Mouse (Mus musculus): ENCODE measurements at regions not wholly inside any gene's neighbourhood (a gene's known extent, or its start where the extent isn't known, plus 50 kb on each side); places are given as distances from the start of the nearest gene placed in this dataset.

DNA sequence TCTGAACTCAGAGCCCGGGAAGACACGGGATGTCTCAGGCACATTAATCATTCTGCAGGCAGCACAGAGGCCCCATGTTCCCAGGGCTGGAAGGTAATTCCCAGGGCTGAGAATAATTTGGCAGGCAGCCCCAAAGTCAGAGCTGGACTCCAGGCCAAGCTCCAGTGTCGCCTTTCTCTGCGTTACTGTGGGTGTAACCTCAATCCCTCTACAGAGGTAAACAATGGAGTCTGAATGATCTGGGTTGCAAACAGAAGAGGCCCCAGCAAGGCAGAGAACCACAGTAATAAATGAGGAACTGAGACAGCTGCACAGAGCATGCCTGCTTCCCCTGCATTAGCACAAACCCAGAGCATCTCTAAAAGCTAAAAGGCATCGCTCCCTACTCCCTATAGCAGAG lies 184.8 kb downstream of the H2al1j start:
- 20% methylated on average over 5 of the region's 5 CpGs for WGBS
- no peak overlapping the region for H3K27ac ChIP-seq (ENCODE audit: insufficient read depth, low read depth, low read length)
- H3K36me3 ChIP-seq (ENCODE audit: control insufficient read depth, insufficient read depth, low read length), result no peaks in the 10 kb centered on the region
- no peaks in the 10 kb centered on the region for H3K27me3 ChIP-seq (replicated peaks; ENCODE audit: control insufficient read depth, insufficient read depth, low read length)
- peak; percentile 63 for DNase-seq
- no peaks in the 10 kb centered on the region for H3K4me1 ChIP-seq (ENCODE audit: control insufficient read depth, insufficient read depth, low read length)
- TF ChIP-seq POLR2A (IDR thresholded peaks at IDR 0.05; ENCODE audit: low read depth, low read length) (no peak), CTCF (conservative IDR thresholded peaks at IDR 0.05; ENCODE audit: insufficient read depth, insufficient read length, low read depth, low read length) (no peak)
- no peak overlapping the region for H3K4me3 ChIP-seq (ENCODE audit: insufficient read depth, low read depth, low read length)

- Histone ChIP-seq H3K27me3 (replicated peaks; ENCODE audit: control insufficient read depth, insufficient read depth, low read length) (no peaks in the 10 kb centered on the region), H3K4me3 (ENCODE audit: insufficient read depth, low read depth, low read length) (no peak overlapping the region), H3K4me1 (ENCODE audit: control insufficient read depth, insufficient read depth, low read length) (no peaks in the 10 kb centered on the region), H3K36me3 (ENCODE audit: control insufficient read depth, insufficient read depth, low read length) (no peaks in the 10 kb centered on the region), H3K27ac (ENCODE audit: insufficient read depth, low read depth, low read length) (peak overlapping the region; percentile 56)
- TF ChIP-seq CTCF (conservative IDR thresholded peaks at IDR 0.05; ENCODE audit: insufficient read depth, insufficient read length, low read depth, low read length) (no peak), POLR2A (IDR thresholded peaks at IDR 0.05; ENCODE audit: low read depth, low read length) (no peak)
- WGBS, result 60% methylated on average over 4 of the region's 4 CpGs
- DNase-seq, result peak; percentile 52
Observed at GRCm38 (mm10) chrX:11512928-11513327, 185.3 kb downstream of the H2al1j start.

DNA sequence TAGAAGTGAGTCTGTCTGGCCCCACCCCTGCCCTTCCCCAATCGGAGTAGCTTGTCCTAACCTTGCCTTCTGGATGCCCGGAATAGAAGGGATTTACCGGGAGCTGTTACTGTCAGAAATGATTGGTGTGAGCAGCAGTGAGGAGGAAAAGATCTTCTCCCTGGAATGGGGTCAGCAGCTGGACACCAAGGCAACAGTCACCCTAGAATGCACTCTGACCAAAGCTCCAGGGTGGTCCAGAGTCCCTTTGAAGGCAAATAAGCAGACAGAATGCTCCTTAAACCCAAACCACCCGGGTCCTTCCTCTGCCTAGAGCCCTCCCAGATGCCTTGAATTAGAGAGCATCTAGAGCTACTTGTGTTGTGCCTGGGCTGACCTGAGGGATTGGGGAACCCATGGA lies 196.2 kb downstream of the H2al1j start:
- 18% methylated on average over 4 of the region's 4 CpGs for WGBS
- H3K4me3 ChIP-seq (ENCODE audit: insufficient read depth, low read depth, low read length), result no peak overlapping the region
- H3K4me1 ChIP-seq (ENCODE audit: control insufficient read depth, insufficient read depth, low read length), result no peaks in the 10 kb centered on the region
- no peaks in the 10 kb centered on the region; the same call in 1 of the 2 replicates for H3K27me3 ChIP-seq (replicated peaks; ENCODE audit: control insufficient read depth, insufficient read depth, low read length)
- no peaks in the 10 kb centered on the region for H3K36me3 ChIP-seq (ENCODE audit: control insufficient read depth, insufficient read depth, low read length)
- no peak overlapping the region for H3K27ac ChIP-seq (ENCODE audit: insufficient read depth, low read depth, low read length)
- no peak for TF ChIP-seq POLR2A (IDR thresholded peaks at IDR 0.05; ENCODE audit: low read depth, low read length)
- no peak for TF ChIP-seq CTCF (conservative IDR thresholded peaks at IDR 0.05; ENCODE audit: insufficient read depth, insufficient read length, low read depth, low read length)
- DNase-seq, result no peak

- no peak overlapping the region for H3K27ac ChIP-seq (ENCODE audit: insufficient read depth, low read depth, low read length)
- TF ChIP-seq POLR2A (IDR thresholded peaks at IDR 0.05; ENCODE audit: low read depth, low read length), result no peak
- TF ChIP-seq CTCF (conservative IDR thresholded peaks at IDR 0.05; ENCODE audit: insufficient read depth, insufficient read length, low read depth, low read length), result no peak
- H3K4me3 ChIP-seq (ENCODE audit: insufficient read depth, low read depth, low read length), result no peak overlapping the region
- 17% methylated on average over 8 of the region's 8 CpGs for WGBS
- no peaks in the 10 kb centered on the region for H3K4me1 ChIP-seq (ENCODE audit: control insufficient read depth, insufficient read depth, low read length)
- H3K27me3 ChIP-seq (replicated peaks; ENCODE audit: control insufficient read depth, insufficient read depth, low read length), result no peaks in the 10 kb centered on the region; the same call in 1 of the 2 replicates
- DNase-seq, result no peak
- no peaks in the 10 kb centered on the region for H3K36me3 ChIP-seq (ENCODE audit: control insufficient read depth, insufficient read depth, low read length)
Observed at GRCm38 (mm10) chrX:11525326-11525725, 197.7 kb downstream of the H2al1j start.

DNA sequence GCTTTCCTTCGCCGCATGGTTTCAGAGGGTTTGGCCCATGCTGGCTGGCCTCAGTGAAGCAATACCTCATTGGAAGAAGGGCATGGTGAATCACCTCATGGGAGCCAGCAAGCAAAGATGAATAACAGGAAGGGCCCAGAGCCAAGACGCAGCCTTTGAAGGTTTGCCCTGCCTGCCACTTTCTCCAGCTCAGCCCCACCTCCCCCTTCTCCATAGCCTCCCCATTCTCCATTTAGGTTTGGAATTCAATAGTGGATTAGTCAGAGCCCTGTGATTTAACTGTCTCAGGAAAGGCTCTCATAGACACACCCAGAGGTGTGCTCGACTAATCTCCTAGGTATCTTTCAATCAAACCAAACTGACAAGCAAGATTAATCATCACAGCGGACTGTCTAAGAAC lies 201.0 kb downstream of the H2al1j start:
- H3K4me3 ChIP-seq (ENCODE audit: insufficient read depth, low read depth, low read length), result no peak overlapping the region

GRCm38 (mm10) chrX:11529221-11529620 lies 201.6 kb downstream of the H2al1j start:
- no peak overlapping the region for H3K4me3 ChIP-seq (ENCODE audit: insufficient read depth, low read depth, low read length)
- DNase-seq, result no peak
- no peaks in the 10 kb centered on the region for H3K4me1 ChIP-seq (ENCODE audit: control insufficient read depth, insufficient read depth, low read length)
- H3K27me3 ChIP-seq (replicated peaks; ENCODE audit: control insufficient read depth, insufficient read depth, low read length), result no peaks in the 10 kb centered on the region
- TF ChIP-seq POLR2A (IDR thresholded peaks at IDR 0.05; ENCODE audit: low read depth, low read length) (no peak), CTCF (conservative IDR thresholded peaks at IDR 0.05; ENCODE audit: insufficient read depth, insufficient read length, low read depth, low read length) (no peak)
- no peaks in the 10 kb centered on the region for H3K36me3 ChIP-seq (ENCODE audit: control insufficient read depth, insufficient read depth, low read length)
- H3K27ac ChIP-seq (ENCODE audit: insufficient read depth, low read depth, low read length), result no peak overlapping the region
- 89% methylated on average over 3 of the region's 3 CpGs for WGBS

More for the DNA sequence above, 201.0 kb downstream of the H2al1j start:
- H3K36me3 ChIP-seq (ENCODE audit: control insufficient read depth, insufficient read depth, low read length), result no peaks in the 10 kb centered on the region
- no peak overlapping the region for H3K27ac ChIP-seq (ENCODE audit: insufficient read depth, low read depth, low read length)
- TF ChIP-seq POLR2A (IDR thresholded peaks at IDR 0.05; ENCODE audit: low read depth, low read length) (no peak), CTCF (conservative IDR thresholded peaks at IDR 0.05; ENCODE audit: insufficient read depth, insufficient read length, low read depth, low read length) (no peak)
- DNase-seq, result no peak
- no peaks in the 10 kb centered on the region for H3K4me1 ChIP-seq (ENCODE audit: control insufficient read depth, insufficient read depth, low read length)
- WGBS, result 88% methylated on average over 5 of the region's 5 CpGs
- H3K27me3 ChIP-seq (replicated peaks; ENCODE audit: control insufficient read depth, insufficient read depth, low read length), result no peaks in the 10 kb centered on the region; the same call in 1 of the 2 replicates

DNA sequence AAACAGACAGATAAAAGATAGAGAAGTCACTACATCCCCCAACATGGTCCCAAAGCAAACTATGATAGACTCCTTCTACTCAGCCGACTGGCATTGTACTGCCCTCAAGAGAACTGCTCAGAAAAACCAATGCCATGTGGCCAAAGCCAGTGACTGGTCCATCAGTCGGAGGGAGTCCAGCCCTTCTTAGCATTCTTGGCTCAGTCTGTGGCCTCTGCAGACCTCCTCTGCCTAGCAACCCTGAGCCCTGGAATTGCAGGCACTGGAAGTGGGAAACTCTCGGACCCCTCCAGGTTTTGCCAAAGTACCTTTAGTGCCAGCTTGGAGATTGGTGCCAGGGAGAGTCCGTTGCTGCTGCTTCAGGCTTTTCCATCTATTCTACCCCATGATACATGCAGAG lies 205.2 kb downstream of the H2al1j start:
- no peaks in the 10 kb centered on the region for H3K36me3 ChIP-seq (ENCODE audit: control insufficient read depth, insufficient read depth, low read length)
- H3K27ac ChIP-seq (ENCODE audit: insufficient read depth, low read depth, low read length), result no peak overlapping the region
- WGBS, result 85% methylated on average over 4 of the region's 4 CpGs
- no peak for DNase-seq
- H3K4me3 ChIP-seq (ENCODE audit: insufficient read depth, low read depth, low read length), result no peak overlapping the region
- no peak for TF ChIP-seq POLR2A (IDR thresholded peaks at IDR 0.05; ENCODE audit: low read depth, low read length)
- TF ChIP-seq CTCF (conservative IDR thresholded peaks at IDR 0.05; ENCODE audit: insufficient read depth, insufficient read length, low read depth, low read length), result no peak
- no peaks in the 10 kb centered on the region for H3K4me1 ChIP-seq (ENCODE audit: control insufficient read depth, insufficient read depth, low read length)
- no peaks in the 10 kb centered on the region for H3K27me3 ChIP-seq (replicated peaks; ENCODE audit: control insufficient read depth, insufficient read depth, low read length)
